29 mouse cellular contexts compared by ENCODE assay signal in the genomic region with DNA sequence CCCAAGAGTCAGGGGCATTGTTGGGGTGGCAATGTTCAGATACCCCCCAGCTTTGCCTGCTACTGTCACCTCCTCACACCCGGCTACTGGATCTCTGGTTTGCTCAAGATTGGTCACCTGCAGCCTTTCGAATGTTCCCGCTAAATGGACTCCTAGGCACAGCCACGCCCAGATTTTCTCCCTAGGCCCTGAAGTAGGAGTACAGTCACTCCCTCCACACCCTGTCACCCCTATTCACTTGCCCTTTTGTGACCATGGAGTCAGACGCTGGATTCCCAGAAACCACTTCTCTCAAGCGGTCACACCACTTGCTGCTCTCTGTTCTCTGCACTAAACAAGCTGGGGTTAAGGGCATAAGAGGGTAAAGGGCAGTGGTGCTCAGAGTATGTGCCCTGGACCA. TPM values are rescaled to one million over a fixed set of nuclear protein-coding genes. Genes with fewer than 3 reads are reported as not detected.
A peak's percentile ranks its signal among the peaks of the same experiment; 100 is the strongest.
DNase-seq lines count a peak whose midpoint lies in the region; ATAC-seq and TF ChIP-seq lines count a peak whose summit lies in the region.
"Had no signal": no experiment of that assay in that cellular context is flagged by ENCODE, and none has a peak within 500 bp of the region (broad histone marks: within the 10 kb centered on the region; RNA-seq: fewer than 3 reads in every experiment).

No protein-coding gene starts in this region.

- TF ChIP-seq POLR2A in cerebellum, adult 2 months (IDR thresholded peaks at IDR 0.05; ENCODE audit: borderline replicate concordance, insufficient read depth, low read length): no peak

- no peak overlapping the region for H3K4me2 ChIP-seq in hindbrain, embryonic 11.5 days (replicated peaks; ENCODE audit: low read depth, low read length)
- H3K4me2 ChIP-seq in hindbrain, embryonic 16.5 days (ENCODE audit: low read length): no peak overlapping the region
- no peak overlapping the region for H3K4me2 ChIP-seq in neural tube, embryonic 13.5 days
- no peak overlapping the region for H3K4me2 ChIP-seq in neural tube, embryonic 15.5 days
- no peak overlapping the region for H3K4me2 ChIP-seq in stomach, postnatal 0 days (replicated peaks; ENCODE audit: low read depth)
- H3K4me2 ChIP-seq: embryonic facial prominence, embryonic 13.5 days; forebrain, embryonic 12.5 days; forebrain, embryonic 15.5 days; heart, embryonic 12.5 days; heart, embryonic 15.5 days; hindbrain, embryonic 15.5 days had no signal

- DNase-seq in hindbrain, embryonic 11.5 days (ENCODE audit: low spot score): no peak
- DNase-seq in lung, postnatal 36 days: peak; percentile 38
- no peak for DNase-seq in lung, postnatal 25 days (ENCODE audit: low spot score)
- DNase-seq in stomach, postnatal 0 days (ENCODE audit: low spot score): no peak
- DNase-seq in cerebellum, adult 2 months: no peak
- DNase-seq: adrenal gland, postnatal 14 days; B cell, adult 2 months; cerebellum, adult 11 months; cerebellum, adult 8-10 months; cerebellum, postnatal 36 days; embryo, embryonic 11 days; gastrocnemius, postnatal 25 days; heart, adult 18-20 months; heart, postnatal 10 days; heart, postnatal 36 days had no signal

- H3K27me3 ChIP-seq in hindbrain, embryonic 11.5 days (ENCODE audit: control insufficient read depth, insufficient read depth, low read length): no peaks in the 10 kb centered on the region
- no peaks in the 10 kb centered on the region for H3K27me3 ChIP-seq in hindbrain, embryonic 16.5 days (replicated peaks; ENCODE audit: control insufficient read depth, insufficient read depth, low read length)
- H3K27me3 ChIP-seq in neural tube, embryonic 13.5 days: no peaks in the 10 kb centered on the region
- H3K27me3 ChIP-seq in neural tube, embryonic 15.5 days (replicated peaks): no peaks in the 10 kb centered on the region
- no peaks in the 10 kb centered on the region for H3K27me3 ChIP-seq in stomach, postnatal 0 days (ENCODE audit: control insufficient read depth, insufficient read depth, low read length)
- no peaks in the 10 kb centered on the region for H3K27me3 ChIP-seq in cerebellum, adult 2 months (ENCODE audit: control insufficient read depth, insufficient read depth, low read length)
- H3K27me3 ChIP-seq: embryonic facial prominence, embryonic 13.5 days; forebrain, embryonic 15.5 days; heart, embryonic 15.5 days; hindbrain, embryonic 15.5 days had no signal

- H3K9me3 ChIP-seq in hindbrain, embryonic 11.5 days (ENCODE audit: control insufficient read depth, low read length): no peaks in the 10 kb centered on the region
- no peaks in the 10 kb centered on the region for H3K9me3 ChIP-seq in hindbrain, embryonic 16.5 days (ENCODE audit: control insufficient read depth, low read length)
- H3K9me3 ChIP-seq in neural tube, embryonic 13.5 days: no peaks in the 10 kb centered on the region
- H3K9me3 ChIP-seq in neural tube, embryonic 15.5 days (replicated peaks): no peaks in the 10 kb centered on the region
- H3K9me3 ChIP-seq in stomach, postnatal 0 days (ENCODE audit: control insufficient read depth, low read length): no peaks in the 10 kb centered on the region
- H3K9me3 ChIP-seq: embryonic facial prominence, embryonic 10.5 days; embryonic facial prominence, embryonic 13.5 days; forebrain, embryonic 12.5 days; forebrain, embryonic 15.5 days; heart, embryonic 12.5 days; heart, embryonic 15.5 days; hindbrain, embryonic 15.5 days had no signal

- 82% methylated on average over 6 of the region's 6 CpGs for WGBS in hindbrain, embryonic 11.5 days
- 84% methylated on average over 6 of the region's 6 CpGs for WGBS in hindbrain, embryonic 16.5 days
- 88% methylated on average over 6 of the region's 6 CpGs for WGBS in neural tube, embryonic 13.5 days
- 92% methylated on average over 6 of the region's 6 CpGs for WGBS in neural tube, embryonic 15.5 days
- WGBS in stomach, postnatal 0 days: 67% methylated on average over 6 of the region's 6 CpGs
- 94% methylated on average over 6 of the region's 6 CpGs for WGBS in cerebellum, adult 2 months

- TF ChIP-seq CTCF in stomach, postnatal 0 days (IDR thresholded peaks at IDR 0.05; ENCODE audit: low read depth): no peak
- no peak for TF ChIP-seq CTCF in cerebellum, adult 2 months (IDR thresholded peaks at IDR 0.05; ENCODE audit: borderline replicate concordance, insufficient read depth, low read depth, low read length)

- no peaks in the 10 kb centered on the region for H3K36me3 ChIP-seq in hindbrain, embryonic 11.5 days (ENCODE audit: control insufficient read depth, insufficient read depth, low read length)
- H3K36me3 ChIP-seq in hindbrain, embryonic 16.5 days (ENCODE audit: control insufficient read depth, insufficient read depth, low read length): no peaks in the 10 kb centered on the region
- no peaks in the 10 kb centered on the region for H3K36me3 ChIP-seq in neural tube, embryonic 13.5 days
- no peaks in the 10 kb centered on the region for H3K36me3 ChIP-seq in neural tube, embryonic 15.5 days
- no peaks in the 10 kb centered on the region for H3K36me3 ChIP-seq in stomach, postnatal 0 days (ENCODE audit: control insufficient read depth, insufficient read depth, low read length)
- H3K36me3 ChIP-seq: embryonic facial prominence, embryonic 10.5 days; embryonic facial prominence, embryonic 13.5 days; forebrain, embryonic 12.5 days; forebrain, embryonic 15.5 days; G1E; heart, embryonic 12.5 days; heart, embryonic 15.5 days; hindbrain, embryonic 15.5 days had no signal

- H3K4me3 ChIP-seq in hindbrain, embryonic 11.5 days (ENCODE audit: low read depth, low read length): no peak overlapping the region
- no peak overlapping the region for H3K4me3 ChIP-seq in hindbrain, embryonic 16.5 days (ENCODE audit: low read length)
- no peak overlapping the region for H3K4me3 ChIP-seq in neural tube, embryonic 13.5 days
- H3K4me3 ChIP-seq in neural tube, embryonic 15.5 days (replicated peaks): no peak overlapping the region
- H3K4me3 ChIP-seq in stomach, postnatal 0 days (ENCODE audit: low read depth, low read length): no peak overlapping the region
- H3K4me3 ChIP-seq in cerebellum, adult 2 months (replicated peaks; ENCODE audit: insufficient read depth, low read depth, low read length): no peak overlapping the region
- H3K4me3 ChIP-seq: embryonic facial prominence, embryonic 10.5 days; embryonic facial prominence, embryonic 13.5 days; erythroblast, embryonic 14.5 days; forebrain, embryonic 12.5 days; forebrain, embryonic 15.5 days; heart, embryonic 12.5 days; heart, embryonic 15.5 days; hindbrain, embryonic 15.5 days had no signal

- peaks cover 4% of the 10 kb centered on the region for H3K4me1 ChIP-seq in hindbrain, embryonic 11.5 days (replicated peaks; ENCODE audit: control insufficient read depth, insufficient read depth, low read length)
- H3K4me1 ChIP-seq in hindbrain, embryonic 16.5 days (ENCODE audit: control insufficient read depth, insufficient read depth, low read depth, low read length): peaks cover 12% of the 10 kb centered on the region
- H3K4me1 ChIP-seq in neural tube, embryonic 13.5 days (replicated peaks): peaks cover 68% of the 10 kb centered on the region
- H3K4me1 ChIP-seq in neural tube, embryonic 15.5 days: peaks cover 29% of the 10 kb centered on the region
- H3K4me1 ChIP-seq in stomach, postnatal 0 days (replicated peaks; ENCODE audit: control insufficient read depth, insufficient read depth): no peaks in the 10 kb centered on the region
- H3K4me1 ChIP-seq in cerebellum, adult 2 months (ENCODE audit: control insufficient read depth, insufficient read depth, low read length): peaks cover 14% of the 10 kb centered on the region

- 0 out of 2 replicates have a peak, but pooled peaks have one; percentile 8 for ATAC-seq in hindbrain, embryonic 11.5 days (ENCODE audit: low FRiP score)
- no peak for ATAC-seq in hindbrain, embryonic 16.5 days
- no peak for ATAC-seq in neural tube, embryonic 13.5 days (ENCODE audit: low read depth)
- ATAC-seq in neural tube, embryonic 15.5 days (ENCODE audit: low FRiP score): no peak
- ATAC-seq in stomach, postnatal 0 days (ENCODE audit: low FRiP score, low TSS enrichment): peak; percentile 24; the same call in 1 of the 2 replicates
- ATAC-seq: inflammation-experienced regulatory T-cells, adult 6 months; Patski had no signal

- H3K27ac ChIP-seq in hindbrain, embryonic 11.5 days (ENCODE audit: low read depth, low read length): no peak overlapping the region
- H3K27ac ChIP-seq in hindbrain, embryonic 16.5 days (ENCODE audit: low read depth, low read length): no peak overlapping the region
- H3K27ac ChIP-seq in neural tube, embryonic 13.5 days (replicated peaks): peak overlapping the region; percentile 52; the same call in 1 of the 2 replicates
- no peak overlapping the region for H3K27ac ChIP-seq in neural tube, embryonic 15.5 days (replicated peaks)
- no peak overlapping the region for H3K27ac ChIP-seq in stomach, postnatal 0 days (replicated peaks)
- no peak overlapping the region for H3K27ac ChIP-seq in cerebellum, adult 2 months (ENCODE audit: insufficient read depth, low read length)
- H3K27ac ChIP-seq: embryonic facial prominence, embryonic 10.5 days; embryonic facial prominence, embryonic 13.5 days; forebrain, embryonic 12.5 days; forebrain, embryonic 15.5 days; heart, embryonic 15.5 days; hindbrain, embryonic 15.5 days had no signal

- TF ChIP-seq EP300 in stomach, postnatal 0 days (optimal IDR thresholded peaks at IDR 0.05): no peak

- H3K9ac ChIP-seq in hindbrain, embryonic 11.5 days (ENCODE audit: low read depth, low read length): no peak overlapping the region
- H3K9ac ChIP-seq in hindbrain, embryonic 16.5 days (ENCODE audit: low read depth, low read length): no peak overlapping the region
- H3K9ac ChIP-seq in neural tube, embryonic 13.5 days: no peak overlapping the region
- no peak overlapping the region for H3K9ac ChIP-seq in neural tube, embryonic 15.5 days (replicated peaks)
- no peak overlapping the region for H3K9ac ChIP-seq in stomach, postnatal 0 days (ENCODE audit: low read length)
- H3K9ac ChIP-seq: embryonic facial prominence, embryonic 13.5 days; forebrain, embryonic 12.5 days; forebrain, embryonic 15.5 days; heart, embryonic 12.5 days; heart, embryonic 15.5 days; hindbrain, embryonic 15.5 days had no signal

RNA-seq across cellular contexts. Expression of a gene that starts 28.1 kb away (rescaled TPM):
- polyA plus RNA-seq in hindbrain, embryonic 11.5 days (2014; fragmentation: Nextera tagmentation; extraction: Ambion mirVana): 44.6 and 46.3 TPM in 2 replicates
- polyA plus RNA-seq in hindbrain, embryonic 16.5 days (2015; fragmentation: Nextera tagmentation; extraction: Ambion mirVana): 35.2 and 37.0 TPM in 2 replicates
- polyA plus RNA-seq in neural tube, embryonic 13.5 days (2015; fragmentation: Nextera tagmentation; extraction: Ambion mirVana): 39.9 and 40.9 TPM in 2 replicates
- polyA plus RNA-seq in neural tube, embryonic 15.5 days (2015; fragmentation: Nextera tagmentation; extraction: Ambion mirVana): 32.8 and 37.9 TPM in 2 replicates
- 0.12 TPM in 1 of 2 replicates, not detected in the other for polyA plus RNA-seq in stomach, postnatal 0 days (2015; fragmentation: Nextera tagmentation; extraction: Ambion mirVana)
- 49.0 and 49.3 TPM in 2 replicates for polyA plus RNA-seq in cerebellum, adult 2 months (2012; rRNA removed)
- polyA plus RNA-seq: erythroblast, embryonic 14.5 days; G1E; inflammation-experienced regulatory T-cells, adult 6 months; Patski had no signal

Comparison
In these comparisons a context has a peak if more than half of its experiments do, and no peak if none do; other contexts are left out.
1. ATAC-seq: peak in hindbrain, embryonic 11.5 days (single experiment) and stomach, postnatal 0 days (single experiment); none in hindbrain, embryonic 16.5 days (single experiment), neural tube, embryonic 13.5 days (single experiment) and neural tube, embryonic 15.5 days (single experiment).
2. RNA of a gene that starts 28.1 kb away (polyA plus RNA-seq): 49.0 to 49.3 TPM in cerebellum, adult 2 months, 44.6 to 46.3 TPM in hindbrain, embryonic 11.5 days, 39.9 to 40.9 TPM in neural tube, embryonic 13.5 days, 32.8 to 37.9 TPM in neural tube, embryonic 15.5 days and 35.2 to 37.0 TPM in hindbrain, embryonic 16.5 days; 0.12 TPM in stomach, postnatal 0 days; every median in the first group is over 10 times any median in the second.